Mouse (Mus musculus) heart, embryonic 16.5 days (tissue): Measurements from ENCODE around the gene Tgfbr2. TPM values are rescaled to one million over a fixed set of nuclear protein-coding genes. Genes with fewer than 3 reads are reported as not detected.
"Not testable (repeated sequence)": the region's sequence is repeated elsewhere in the genome, so short reads cannot be mapped to it uniquely, and the experiment has no call there.

ENCODE experiments used
- ATAC-seq: fragments of 200-750 bp; cut with Nextera tagmentation; replicated peaks from 2 replicates; pipeline ENCODE4 v1.8.0; 2017; ENCODE audit warnings: moderate number of reproducible peaks; ENCODE audit not compliant: insufficient read depth, low FRiP score; ENCODE audit errors: extremely low read depth
- H3K27ac ChIP-seq: fragments of 300-500 bp; sonication (generic); 2 replicates; pipeline ENCODE4 v1.5.1; 2014; ENCODE audit warnings: mild to moderate bottlenecking, low read length, control low read depth, moderate library complexity
- H3K27me3 ChIP-seq: fragments of 300-500 bp; sonication (generic); 2 replicates; pipeline ENCODE4 v1.6.1; 2014; ENCODE audit warnings: low read length, mixed read lengths; ENCODE audit not compliant: control insufficient read depth, insufficient read depth
- H3K36me3 ChIP-seq: fragments of 300-500 bp; sonication (generic); 2 replicates; pipeline ENCODE4 v1.6.1; 2014; ENCODE audit not compliant: control insufficient read depth, insufficient read depth
- H3K4me1 ChIP-seq: fragments of 300-500 bp; sonication (generic); 2 replicates; pipeline ENCODE4 v1.6.1; 2014; ENCODE audit warnings: low read length, mixed read lengths; ENCODE audit not compliant: control insufficient read depth, insufficient read depth
- H3K4me2 ChIP-seq: fragments of 300-500 bp; sonication (generic); 2 replicates; pipeline ENCODE4 v1.6.1; 2014; ENCODE audit warnings: low read depth, mild to moderate bottlenecking, control low read depth, low read length
- H3K4me3 ChIP-seq: fragments of 300-500 bp; sonication (generic); 2 replicates; pipeline ENCODE4 v1.5.1; 2014; ENCODE audit warnings: mild to moderate bottlenecking, control low read depth, low read length
- H3K9ac ChIP-seq: fragments of 300-500 bp; sonication (generic); 2 replicates; pipeline ENCODE4 v1.6.1; 2014; ENCODE audit warnings: low read length, control low read depth
- H3K9me3 ChIP-seq: fragments of 300-500 bp; sonication (generic); replicated peaks from 2 replicates; pipeline ENCODE4 v1.6.1; 2016; ENCODE audit warnings: low read length; ENCODE audit not compliant: control insufficient read depth
- WGBS: fragments of 180-500 bp; shearing (Covaris S2); extraction: QIAGEN DNeasy Blood & Tissue Kit; methylation state at CpG from one replicate; pipeline ENCODE4 v1.1.7; 2014; 5-methylcytosine and 5-hydroxymethylcytosine counted together
- polyA plus RNA-seq: library from polyadenylated mRNA; unstranded; fragments of >200 nt; fragmentation: Nextera tagmentation; extraction: Ambion mirVana; gene quantifications from 2 replicates; pipeline ENCODE4 v1.2.1, GENCODE M21; 2015

Gene Tgfbr2
- polyA plus RNA-seq, 1 experiment from 2014 or later, result 23.7 TPM

GRCm38 (mm10) chr9:116084324-116084931, 90.7 kb downstream of the Tgfbr2 start:
- peaks cover 2% of the 10 kb centered on the region; the same call in 1 of the 2 replicates for H3K36me3 ChIP-seq
- H3K27me3 ChIP-seq, result no peaks in the 10 kb centered on the region
- H3K4me1 ChIP-seq, result no peaks in the 10 kb centered on the region
- no peak overlapping the region for H3K4me2 ChIP-seq
- no peak overlapping the region for H3K4me3 ChIP-seq
- WGBS, result 80% methylated on average over 12 of the region's 12 CpGs
- H3K9ac ChIP-seq, result no peak overlapping the region
- no peaks in the 10 kb centered on the region for H3K9me3 ChIP-seq
- H3K27ac ChIP-seq, result no peak overlapping the region
- ATAC-seq, result no peak

GRCm38 (mm10) chr9:116083726-116084323, 91.3 kb downstream of the Tgfbr2 start:
- no peak; the same call in 1 of the 2 replicates for ATAC-seq
- no peak overlapping the region for H3K27ac ChIP-seq
- no peak overlapping the region for H3K4me3 ChIP-seq
- no peaks in the 10 kb centered on the region for H3K4me1 ChIP-seq
- H3K27me3 ChIP-seq, result no peaks in the 10 kb centered on the region
- H3K4me2 ChIP-seq, result no peak overlapping the region
- no peaks in the 10 kb centered on the region for H3K36me3 ChIP-seq
- H3K9ac ChIP-seq, result no peak overlapping the region
- WGBS, result 73% methylated on average over 8 of the region's 8 CpGs
- no peaks in the 10 kb centered on the region for H3K9me3 ChIP-seq

GRCm38 (mm10) chr9:116083300-116083699, 91.9 kb downstream of the Tgfbr2 start:
- no peak for ATAC-seq
- Histone ChIP-seq H3K36me3 (no peaks in the 10 kb centered on the region), H3K4me2 (no peak overlapping the region), H3K4me1 (no peaks in the 10 kb centered on the region), H3K27me3 (no peaks in the 10 kb centered on the region), H3K9me3 (no peaks in the 10 kb centered on the region), H3K4me3 (no peak overlapping the region), H3K9ac (no peak overlapping the region), H3K27ac (no peak overlapping the region)
- 82% methylated on average over 5 of the region's 5 CpGs for WGBS

DNA sequence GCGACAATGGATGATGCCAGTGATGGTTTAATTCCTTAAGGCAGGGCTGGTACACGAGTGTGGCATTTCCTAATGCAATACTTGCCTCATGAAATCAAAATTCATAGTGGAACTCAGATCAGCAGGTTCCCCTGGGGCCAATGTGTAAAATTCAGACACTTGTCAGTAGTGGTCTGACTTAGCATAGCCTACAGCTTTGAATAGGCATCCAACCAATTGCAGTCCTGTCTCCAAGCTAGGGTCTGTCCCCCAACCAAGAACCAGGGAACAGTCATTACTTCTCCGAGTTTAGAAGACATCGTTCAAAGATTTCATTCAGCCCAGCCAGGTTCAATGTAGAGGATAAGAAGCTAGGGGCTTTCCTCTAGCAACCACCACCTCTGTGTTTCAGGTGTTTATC, 93.4 kb downstream of the Tgfbr2 start:
- H3K27me3 ChIP-seq, result no peaks in the 10 kb centered on the region
- H3K4me1 ChIP-seq, result no peaks in the 10 kb centered on the region
- no peak overlapping the region for H3K9ac ChIP-seq
- no peaks in the 10 kb centered on the region for H3K36me3 ChIP-seq
- H3K27ac ChIP-seq, result no peak overlapping the region
- no peak for ATAC-seq
- WGBS, result 75% methylated on average over 4 of the region's 4 CpGs
- no peak overlapping the region for H3K4me3 ChIP-seq
- H3K4me2 ChIP-seq, result no peak overlapping the region
- H3K9me3 ChIP-seq, result no peaks in the 10 kb centered on the region

- WGBS, result 78% methylated on average over 2 of the region's 2 CpGs
- no peaks in the 10 kb centered on the region for H3K27me3 ChIP-seq
- H3K9me3 ChIP-seq, result no peaks in the 10 kb centered on the region
- no peaks in the 10 kb centered on the region for H3K36me3 ChIP-seq
- no peak for ATAC-seq
- H3K4me1 ChIP-seq, result no peaks in the 10 kb centered on the region
- H3K27ac ChIP-seq, result no peak overlapping the region
- no peak overlapping the region for H3K4me3 ChIP-seq
- H3K4me2 ChIP-seq, result no peak overlapping the region
- H3K9ac ChIP-seq, result no peak overlapping the region
These were observed 97.7 kb downstream of the Tgfbr2 start for GRCm38 (mm10) chr9:116077419-116077818.

DNA sequence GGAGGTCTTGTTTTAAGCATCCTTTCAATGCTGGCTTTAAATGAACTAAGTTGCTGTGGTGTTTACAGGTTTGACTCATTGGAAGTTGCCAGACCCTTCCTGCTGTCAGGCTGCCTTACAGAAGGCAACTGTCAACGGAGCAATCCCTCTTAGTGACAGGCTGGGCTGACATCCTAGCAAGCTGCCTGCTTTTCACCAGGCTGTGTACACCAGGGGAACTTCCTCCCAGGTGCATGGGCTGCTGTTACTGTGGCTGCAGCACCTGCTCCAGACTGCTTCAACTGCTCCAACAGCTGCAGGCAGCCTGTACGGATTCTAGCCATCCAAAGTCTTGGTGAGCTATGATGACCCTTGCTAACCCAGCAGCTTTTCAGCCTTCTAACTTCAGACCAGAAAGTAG, 98.2 kb downstream of the Tgfbr2 start:
- Histone ChIP-seq H3K36me3 (no peaks in the 10 kb centered on the region), H3K4me3 (no peak overlapping the region), H3K4me1 (no peaks in the 10 kb centered on the region), H3K9ac (no peak overlapping the region), H3K27ac (no peak overlapping the region), H3K9me3 (no peaks in the 10 kb centered on the region), H3K27me3 (no peaks in the 10 kb centered on the region), H3K4me2 (no peak overlapping the region)
- 65% methylated on average over 2 of the region's 2 CpGs for WGBS
- peak; percentile 73; the same call in 1 of the 2 replicates for ATAC-seq

DNA sequence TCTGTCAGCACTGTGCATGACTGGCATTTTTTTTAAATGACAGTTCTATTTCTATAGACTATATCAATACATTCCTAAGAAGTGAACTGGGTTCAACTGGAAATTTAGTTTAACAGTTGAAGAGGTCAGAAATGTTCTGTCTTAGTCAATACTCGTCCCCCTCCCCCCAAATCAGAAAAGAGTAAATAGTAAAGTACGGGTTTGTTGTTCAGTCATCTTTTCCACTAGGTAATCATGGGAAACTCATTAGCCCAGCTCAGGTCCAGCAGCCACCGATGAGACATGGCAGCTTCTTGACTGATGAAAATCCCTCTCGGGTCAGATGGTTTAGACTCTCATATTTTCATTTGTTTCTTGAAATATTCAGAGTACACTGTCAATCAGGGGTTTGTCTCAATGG, 99.0 kb downstream of the Tgfbr2 start:
- Histone ChIP-seq H3K36me3 (no peaks in the 10 kb centered on the region), H3K4me2 (no peak overlapping the region), H3K27ac (no peak overlapping the region), H3K4me1 (no peaks in the 10 kb centered on the region), H3K27me3 (no peaks in the 10 kb centered on the region), H3K9ac (no peak overlapping the region), H3K9me3 (no peaks in the 10 kb centered on the region), H3K4me3 (no peak overlapping the region)
- WGBS, result 75% methylated on average over 4 of the region's 4 CpGs
- ATAC-seq, result no peak

DNA sequence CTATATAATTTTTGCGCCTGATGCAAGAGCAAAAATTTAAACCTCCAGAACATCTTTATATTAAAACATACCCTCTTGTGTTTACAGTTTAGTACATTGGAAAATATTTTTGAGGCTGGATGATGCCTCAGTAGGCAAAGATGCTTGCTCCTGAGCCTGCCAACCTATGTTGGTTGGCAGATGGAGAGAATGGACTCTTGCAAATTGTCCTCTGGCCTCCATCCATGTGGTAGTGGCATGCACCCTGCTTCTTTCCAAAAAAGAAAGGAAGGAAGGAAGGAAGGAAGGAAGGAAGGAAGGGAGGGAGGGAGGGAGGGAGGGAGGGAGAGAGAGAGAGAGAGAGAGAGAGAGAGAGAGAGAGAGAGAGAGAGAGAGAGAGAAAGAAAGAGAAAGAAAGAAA, 103.6 kb downstream of the Tgfbr2 start:
- not testable (repeated sequence) for H3K27me3 ChIP-seq, ATAC-seq, H3K4me2 ChIP-seq

DNA sequence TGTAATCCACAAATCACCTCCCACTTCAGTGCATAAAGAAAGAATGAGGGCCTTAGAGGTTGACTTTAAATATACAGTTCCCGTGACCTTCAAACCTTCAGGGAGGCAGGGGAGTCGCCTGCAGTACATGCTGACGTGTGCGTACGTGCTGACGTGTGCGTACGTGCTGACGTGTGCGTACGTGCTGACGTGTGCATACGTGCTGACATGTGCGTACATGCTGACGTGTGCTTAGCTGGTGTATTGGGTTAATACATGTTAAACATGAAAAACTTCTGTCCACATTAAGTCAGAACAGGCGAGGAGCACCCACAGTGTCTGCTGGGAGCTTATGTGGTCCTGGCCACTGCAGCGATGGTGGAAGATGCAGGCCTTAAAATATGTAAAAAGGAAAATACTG, 110.4 kb downstream of the Tgfbr2 start:
- Histone ChIP-seq H3K4me2 (no peak overlapping the region), H3K9me3 (no peaks in the 10 kb centered on the region), H3K27me3 (no peaks in the 10 kb centered on the region), H3K27ac (no peak overlapping the region), H3K4me1 (no peaks in the 10 kb centered on the region), H3K9ac (no peak overlapping the region), H3K4me3 (no peak overlapping the region), H3K36me3 (no peaks in the 10 kb centered on the region)
- ATAC-seq, result no peak
- 79% methylated on average over 17 of the region's 17 CpGs for WGBS

More for the DNA sequence above, 103.6 kb downstream of the Tgfbr2 start:
- WGBS, result 96% methylated on average over 1 of the region's 1 CpGs
- H3K9me3 ChIP-seq, H3K4me1 ChIP-seq, H3K27ac ChIP-seq, H3K9ac ChIP-seq, H3K4me3 ChIP-seq, H3K36me3 ChIP-seq: not testable (repeated sequence)
